Mouse (Mus musculus): ENCODE measurements around the gene Hist3h2a.

DNA sequence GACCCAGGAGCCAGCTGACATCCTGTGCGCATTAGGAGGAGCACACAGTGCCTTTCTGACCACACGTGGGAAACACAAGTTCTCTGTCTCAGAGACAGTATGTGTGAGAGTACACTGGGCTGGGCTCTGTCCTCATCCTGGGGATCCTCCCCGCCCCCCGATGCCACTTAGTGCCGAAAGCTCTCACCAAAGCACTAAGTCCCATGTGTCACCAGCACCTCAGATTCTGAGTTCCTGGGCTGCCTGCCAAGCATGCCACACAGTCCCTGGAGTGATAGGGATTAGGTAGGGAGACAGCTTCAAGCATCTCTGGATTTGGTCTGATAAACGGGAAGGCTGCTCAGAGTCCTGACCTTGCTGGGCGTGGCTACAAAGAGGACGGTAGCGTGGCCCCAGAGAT is 36.3 kb downstream of the Hist3h2a start:
- no peak for TF ChIP-seq TCF12 (IDR thresholded peaks at IDR 0.05; ENCODE audit: insufficient read depth, poor library complexity, severe bottlenecking)
- no peak for TF ChIP-seq POLR2A (IDR thresholded peaks at IDR 0.05; ENCODE audit: insufficient read length, low read depth)

Data from myocyte (in vitro differentiated cells).